Mouse (Mus musculus): ENCODE measurements around the gene Trim7.
"Not testable (repeated sequence)": the region's sequence is repeated elsewhere in the genome, so short reads cannot be mapped to it uniquely, and the experiment has no call there.

Trim7 gene

GRCm38 (mm10) chr11:48898812-48899431 lies 73.0 kb downstream of the Trim7 start:
- DNase-seq (ENCODE audit: low read depth, low spot score) = no peak

- not testable (repeated sequence) for DNase-seq (ENCODE audit: low read depth, low spot score)
Observed at GRCm38 (mm10) chr11:48900654-48901566, 75.0 kb downstream of the Trim7 start.

GRCm38 (mm10) chr11:48901567-48901930 lies 75.6 kb downstream of the Trim7 start:
- DNase-seq (ENCODE audit: low read depth, low spot score) = not testable (repeated sequence)
